Mouse (Mus musculus): ENCODE measurements around the gene Rhob.

- TF ChIP-seq CTCF (IDR thresholded peaks at IDR 0.05; ENCODE audit: control insufficient read depth, insufficient read depth, insufficient read length), result no peak
- TF ChIP-seq MYOD1 (IDR thresholded peaks at IDR 0.05; ENCODE audit: control insufficient read depth, insufficient read length, low read depth), result peak; percentile 98
- peak; percentile 2 for TF ChIP-seq USF1 (IDR thresholded peaks at IDR 0.05; ENCODE audit: low read depth)
These were observed 49.2 kb downstream of the Rhob start for GRCm38 (mm10) chr12:8450639-8451038.
